Mouse (Mus musculus) layer of hippocampus, postnatal 36 days (tissue): ENCODE data around the gene C4b. TPM values are rescaled to one million over a fixed set of nuclear protein-coding genes. Genes with fewer than 3 reads are reported as not detected.
"Not testable (repeated sequence)": the region's sequence is repeated elsewhere in the genome, so short reads cannot be mapped to it uniquely, and the experiment has no call there.

Source experiments
- DNase-seq, 2 experiments: peaks; one replicate each; pipeline ENCODE4 v3.0.0; 2022
- total RNA-seq, 2 experiments: library from RNA; stranded (reverse); gene quantifications; 2 replicates each; pipeline ENCODE4 v1.2.3; 2021

Gene C4b
- total RNA-seq: 10 to 100 TPM; 15.7 to 22.6 TPM

GRCm38 (mm10) chr17:34743719-34744118 is at the start of gene C4b:
C4b (minus strand) TSS chr17:34743882.
- no peak for DNase-seq

- DNase-seq: peak; percentile 57 to 60
Observed at GRCm38 (mm10) chr17:34777680-34778325, 34.1 kb upstream of the C4b start.

GRCm38 (mm10) chr17:34761471-34761870 is 17.8 kb upstream of the C4b start:
- DNase-seq: no peak

- no peak for DNase-seq
Observed at GRCm38 (mm10) chr17:34746531-34746930, 2.8 kb upstream of the C4b start.

GRCm38 (mm10) chr17:34745166-34745565 is 1.5 kb upstream of the C4b start:
- not testable (repeated sequence) for DNase-seq

- not testable (repeated sequence) for DNase-seq
Observed at GRCm38 (mm10) chr17:34744611-34745010, 929 bp upstream of the C4b start.

- no peak for DNase-seq
Observed at GRCm38 (mm10) chr17:34744206-34744605, 524 bp upstream of the C4b start.

- no peak for DNase-seq
Observed at GRCm38 (mm10) chr17:34740280-34740679, 3.4 kb downstream of the C4b start.

- not testable (repeated sequence) for DNase-seq
Observed at GRCm38 (mm10) chr17:34739708-34740107, 4.0 kb downstream of the C4b start.

GRCm38 (mm10) chr17:34737466-34737865 is 6.2 kb downstream of the C4b start:
- DNase-seq: not testable (repeated sequence)

- DNase-seq: not testable (repeated sequence)
Observed at GRCm38 (mm10) chr17:34729779-34730553, 13.7 kb downstream of the C4b start.

GRCm38 (mm10) chr17:34729155-34729554 is 14.5 kb downstream of the C4b start:
- not testable (repeated sequence) for DNase-seq

- DNase-seq: no peak
Observed at GRCm38 (mm10) chr17:34727887-34728286, 15.8 kb downstream of the C4b start.

GRCm38 (mm10) chr17:34723066-34723465 is 20.6 kb downstream of the C4b start:
- DNase-seq: no peak

- not testable (repeated sequence) for DNase-seq
Observed at GRCm38 (mm10) chr17:34722238-34722637, 21.4 kb downstream of the C4b start.

GRCm38 (mm10) chr17:34719886-34720285 is 23.8 kb downstream of the C4b start:
- DNase-seq: not testable (repeated sequence)

- DNase-seq: no peak
Observed at GRCm38 (mm10) chr17:34717401-34717800, 26.3 kb downstream of the C4b start.

- DNase-seq: no peak
Observed at GRCm38 (mm10) chr17:34716247-34716646, 27.4 kb downstream of the C4b start.

- DNase-seq: not testable (repeated sequence)
Observed at GRCm38 (mm10) chr17:34715451-34715850, 28.2 kb downstream of the C4b start.

GRCm38 (mm10) chr17:34714908-34715445 is 28.7 kb downstream of the C4b start:
- DNase-seq: not testable (repeated sequence)

- DNase-seq: not testable (repeated sequence)
Observed at GRCm38 (mm10) chr17:34714181-34714907, 29.3 kb downstream of the C4b start.

- peak; percentile 65 to 73 for DNase-seq
Observed at GRCm38 (mm10) chr17:34712951-34713350, 30.7 kb downstream of the C4b start.

- not testable (repeated sequence) for DNase-seq
Observed at GRCm38 (mm10) chr17:34706476-34706875, 37.2 kb downstream of the C4b start.
